Mouse (Mus musculus): ENCODE data around the gene Serpinb1a. TPM values are rescaled to one million over a fixed set of nuclear protein-coding genes. Genes with fewer than 3 reads are reported as not detected.

The Serpinb1a gene
- polyA plus RNA-seq, 1 experiment from 2014 or later: 1.6 TPM

GRCm38 (mm10) chr13:32827111-32827822 is 23.7 kb downstream of the Serpinb1a start:
- no peak overlapping the region for H3K27ac ChIP-seq (ENCODE audit: low read length)
- ATAC-seq: no peak
- no peaks in the 10 kb centered on the region for H3K9me3 ChIP-seq (ENCODE audit: control insufficient read depth, low read length)
- H3K4me2 ChIP-seq (ENCODE audit: low read length): no peak overlapping the region
- H3K9ac ChIP-seq (replicated peaks; ENCODE audit: low read depth, low read length): no peak overlapping the region
- H3K4me3 ChIP-seq (replicated peaks; ENCODE audit: low read length): no peak overlapping the region
- H3K27me3 ChIP-seq (replicated peaks; ENCODE audit: control insufficient read depth, insufficient read depth, low read length): no peaks in the 10 kb centered on the region
- no peaks in the 10 kb centered on the region for H3K4me1 ChIP-seq (replicated peaks; ENCODE audit: control insufficient read depth, insufficient read depth, low read length)
- H3K36me3 ChIP-seq (ENCODE audit: control insufficient read depth, insufficient read depth): no peaks in the 10 kb centered on the region
- 83% methylated on average over 3 of the region's 3 CpGs for WGBS

DNA sequence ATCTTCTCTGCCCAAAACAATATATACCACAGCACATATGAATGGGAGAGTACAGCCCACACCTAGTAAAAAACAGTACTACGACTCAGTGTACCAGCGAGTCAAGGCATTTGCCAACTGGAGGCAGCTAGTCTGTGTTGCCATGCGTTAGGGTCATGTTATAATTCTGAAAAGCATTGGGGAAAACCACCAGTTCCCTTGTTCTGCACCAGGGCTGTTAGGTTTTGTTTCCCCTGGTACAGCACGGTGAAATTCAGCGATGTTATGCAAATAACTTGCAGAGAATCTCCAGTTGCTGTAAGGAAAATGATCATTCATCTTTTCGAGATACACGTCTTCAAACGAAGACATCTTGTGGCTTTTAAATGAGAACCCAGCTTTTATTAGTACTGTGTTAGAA is 25.4 kb downstream of the Serpinb1a start:
- Histone ChIP-seq H3K27me3 (replicated peaks; ENCODE audit: control insufficient read depth, insufficient read depth, low read length) (no peaks in the 10 kb centered on the region), H3K4me1 (replicated peaks; ENCODE audit: control insufficient read depth, insufficient read depth, low read length) (no peaks in the 10 kb centered on the region), H3K27ac (ENCODE audit: low read length) (no peak overlapping the region), H3K9me3 (ENCODE audit: control insufficient read depth, low read length) (no peaks in the 10 kb centered on the region), H3K4me2 (ENCODE audit: low read length) (no peak overlapping the region), H3K9ac (replicated peaks; ENCODE audit: low read depth, low read length) (no peak overlapping the region), H3K4me3 (replicated peaks; ENCODE audit: low read length) (no peak overlapping the region), H3K36me3 (ENCODE audit: control insufficient read depth, insufficient read depth) (peaks cover 6% of the 10 kb centered on the region)
- no peak for ATAC-seq
- WGBS: 94% methylated on average over 8 of the region's 8 CpGs

DNA sequence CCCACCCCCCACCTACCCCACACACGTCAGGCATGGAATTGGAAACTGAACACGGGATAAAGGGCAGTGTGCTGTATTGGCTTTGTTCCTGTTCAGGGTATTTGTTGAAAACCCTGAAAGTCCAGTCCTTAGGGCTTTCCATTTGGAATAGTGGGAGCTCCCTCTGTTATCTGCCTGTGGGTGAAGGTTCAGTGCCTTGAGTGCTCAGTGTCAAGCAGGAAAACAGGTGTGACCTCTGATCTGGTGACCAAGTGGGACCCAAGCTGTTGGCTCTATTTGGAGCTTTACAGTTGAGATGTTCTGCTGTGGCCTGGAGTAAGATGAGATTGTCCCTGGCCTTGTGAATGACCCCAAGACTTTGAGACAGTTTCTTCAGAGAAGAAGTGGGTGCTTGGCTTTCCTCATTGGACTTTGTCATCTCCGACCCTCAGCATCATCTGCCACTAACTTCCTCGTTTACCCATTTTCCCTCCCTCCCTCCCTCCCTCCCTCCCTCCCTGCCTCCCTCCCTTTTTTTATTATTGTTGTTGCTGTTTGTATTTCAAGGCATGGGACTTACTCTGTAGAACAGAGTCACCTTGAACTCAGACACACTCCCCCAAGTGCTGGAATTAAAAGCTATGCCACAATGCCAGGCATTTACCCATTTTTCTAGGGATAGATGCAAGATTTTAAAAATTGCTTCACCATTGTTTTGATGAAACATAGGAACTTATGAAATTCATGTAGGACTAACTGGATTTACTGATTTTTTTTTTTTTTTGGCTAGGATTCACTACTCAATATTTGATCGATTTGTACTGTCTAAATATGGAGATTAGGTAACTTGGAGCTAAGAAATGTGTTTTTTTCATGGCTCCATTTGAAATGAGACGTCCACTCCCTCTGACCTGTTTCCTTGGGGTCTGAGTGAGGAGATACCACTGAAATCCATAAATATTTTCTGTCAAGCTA is 26.3 kb downstream of the Serpinb1a start:
- no peak for ATAC-seq
- Histone ChIP-seq H3K27ac (ENCODE audit: low read length) (no peak overlapping the region), H3K4me1 (replicated peaks; ENCODE audit: control insufficient read depth, insufficient read depth, low read length) (no peaks in the 10 kb centered on the region), H3K27me3 (replicated peaks; ENCODE audit: control insufficient read depth, insufficient read depth, low read length) (no peaks in the 10 kb centered on the region), H3K9me3 (ENCODE audit: control insufficient read depth, low read length) (no peaks in the 10 kb centered on the region), H3K4me2 (ENCODE audit: low read length) (no peak overlapping the region), H3K9ac (replicated peaks; ENCODE audit: low read depth, low read length) (no peak overlapping the region), H3K4me3 (replicated peaks; ENCODE audit: low read length) (no peak overlapping the region), H3K36me3 (ENCODE audit: control insufficient read depth, insufficient read depth) (peaks cover 6% of the 10 kb centered on the region)
- WGBS: 76% methylated on average over 6 of the region's 6 CpGs

- no peak for ATAC-seq
- 92% methylated on average over 6 of the region's 6 CpGs for WGBS
Observed at GRCm38 (mm10) chr13:32823126-32823525, 27.9 kb downstream of the Serpinb1a start.

DNA sequence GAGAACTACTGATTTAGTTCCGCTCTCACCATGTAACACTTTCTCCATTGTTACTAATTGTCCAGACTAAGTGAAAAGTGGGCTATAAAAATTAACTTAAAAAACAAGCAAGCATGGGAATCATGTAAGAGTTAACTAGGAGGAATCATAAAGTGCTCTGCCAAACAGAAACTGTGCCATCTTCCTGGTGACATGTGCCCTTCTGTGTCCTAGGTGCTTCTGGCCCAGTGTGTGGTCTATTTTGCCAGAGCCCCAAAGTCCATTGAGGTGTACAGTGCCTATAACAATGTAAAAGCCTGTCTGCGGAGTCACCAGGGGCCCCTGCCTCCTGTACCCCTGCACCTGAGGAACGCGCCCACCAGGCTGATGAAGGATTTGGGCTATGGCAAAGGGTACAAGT is 29.3 kb downstream of the Serpinb1a start:
- peaks cover 17% of the 10 kb centered on the region for H3K36me3 ChIP-seq (ENCODE audit: control insufficient read depth, insufficient read depth)

More at GRCm38 (mm10) chr13:32823126-32823525, 27.9 kb downstream of the Serpinb1a start:
- no peak overlapping the region for H3K9ac ChIP-seq (replicated peaks; ENCODE audit: low read depth, low read length)
- H3K36me3 ChIP-seq (ENCODE audit: control insufficient read depth, insufficient read depth): peaks cover 15% of the 10 kb centered on the region
- no peaks in the 10 kb centered on the region for H3K4me1 ChIP-seq (replicated peaks; ENCODE audit: control insufficient read depth, insufficient read depth, low read length)
- H3K9me3 ChIP-seq (ENCODE audit: control insufficient read depth, low read length): no peaks in the 10 kb centered on the region
- no peak overlapping the region for H3K27ac ChIP-seq (ENCODE audit: low read length)
- no peaks in the 10 kb centered on the region for H3K27me3 ChIP-seq (replicated peaks; ENCODE audit: control insufficient read depth, insufficient read depth, low read length)
- H3K4me3 ChIP-seq (replicated peaks; ENCODE audit: low read length): no peak overlapping the region
- H3K4me2 ChIP-seq (ENCODE audit: low read length): no peak overlapping the region

DNA sequence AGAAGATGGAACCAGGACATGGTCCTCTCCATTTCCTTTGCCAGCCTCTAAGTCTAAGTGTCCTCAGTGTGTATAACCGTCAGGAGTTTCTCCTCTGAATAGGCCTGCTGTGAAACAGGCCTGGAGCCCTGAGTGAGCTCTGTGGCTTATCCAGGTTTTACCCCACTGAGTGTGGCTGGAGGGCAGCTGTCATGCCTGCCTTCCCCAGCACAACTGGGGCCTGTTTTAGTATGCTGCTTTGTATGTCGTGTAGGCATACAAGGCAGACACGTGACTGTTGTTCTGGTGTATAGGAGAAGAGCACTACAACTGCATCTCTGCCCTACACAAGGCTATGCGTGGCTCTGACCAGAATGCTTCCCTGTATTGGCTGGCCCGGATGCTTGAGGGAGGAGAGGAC is 31.1 kb downstream of the Serpinb1a start:
- no peaks in the 10 kb centered on the region for H3K27me3 ChIP-seq (replicated peaks; ENCODE audit: control insufficient read depth, insufficient read depth, low read length)
- H3K4me3 ChIP-seq (replicated peaks; ENCODE audit: low read length): no peak overlapping the region
- no peaks in the 10 kb centered on the region for H3K4me1 ChIP-seq (replicated peaks; ENCODE audit: control insufficient read depth, insufficient read depth, low read length)
- no peak for ATAC-seq
- no peaks in the 10 kb centered on the region for H3K9me3 ChIP-seq (ENCODE audit: control insufficient read depth, low read length)
- WGBS: 98% methylated on average over 5 of the region's 5 CpGs
- no peak overlapping the region for H3K27ac ChIP-seq (ENCODE audit: low read length)
- peaks cover 24% of the 10 kb centered on the region for H3K36me3 ChIP-seq (ENCODE audit: control insufficient read depth, insufficient read depth)
- H3K4me2 ChIP-seq (ENCODE audit: low read length): no peak overlapping the region
- H3K9ac ChIP-seq (replicated peaks; ENCODE audit: low read depth, low read length): no peak overlapping the region

More for the DNA sequence above, 29.3 kb downstream of the Serpinb1a start:
- Histone ChIP-seq H3K4me3 (replicated peaks; ENCODE audit: low read length) (no peak overlapping the region), H3K27me3 (replicated peaks; ENCODE audit: control insufficient read depth, insufficient read depth, low read length) (no peaks in the 10 kb centered on the region), H3K4me2 (ENCODE audit: low read length) (no peak overlapping the region), H3K27ac (ENCODE audit: low read length) (no peak overlapping the region), H3K9ac (replicated peaks; ENCODE audit: low read depth, low read length) (no peak overlapping the region), H3K4me1 (replicated peaks; ENCODE audit: control insufficient read depth, insufficient read depth, low read length) (no peaks in the 10 kb centered on the region), H3K9me3 (ENCODE audit: control insufficient read depth, low read length) (no peaks in the 10 kb centered on the region)
- no peak for ATAC-seq
- WGBS: over 99% methylated on average over 4 of the region's 4 CpGs

- H3K27ac ChIP-seq (ENCODE audit: low read length): no peak overlapping the region
- no peaks in the 10 kb centered on the region for H3K4me1 ChIP-seq (replicated peaks; ENCODE audit: control insufficient read depth, insufficient read depth, low read length)
- H3K36me3 ChIP-seq (ENCODE audit: control insufficient read depth, insufficient read depth): peaks cover 28% of the 10 kb centered on the region
- H3K9ac ChIP-seq (replicated peaks; ENCODE audit: low read depth, low read length): no peak overlapping the region
- no peak overlapping the region for H3K4me2 ChIP-seq (ENCODE audit: low read length)
- 98% methylated on average over 3 of the region's 3 CpGs for WGBS
- ATAC-seq: no peak
- H3K9me3 ChIP-seq (ENCODE audit: control insufficient read depth, low read length): no peaks in the 10 kb centered on the region
- no peaks in the 10 kb centered on the region for H3K27me3 ChIP-seq (replicated peaks; ENCODE audit: control insufficient read depth, insufficient read depth, low read length)
- no peak overlapping the region for H3K4me3 ChIP-seq (replicated peaks; ENCODE audit: low read length)
Observed at GRCm38 (mm10) chr13:32819241-32819640, 31.7 kb downstream of the Serpinb1a start.

DNA sequence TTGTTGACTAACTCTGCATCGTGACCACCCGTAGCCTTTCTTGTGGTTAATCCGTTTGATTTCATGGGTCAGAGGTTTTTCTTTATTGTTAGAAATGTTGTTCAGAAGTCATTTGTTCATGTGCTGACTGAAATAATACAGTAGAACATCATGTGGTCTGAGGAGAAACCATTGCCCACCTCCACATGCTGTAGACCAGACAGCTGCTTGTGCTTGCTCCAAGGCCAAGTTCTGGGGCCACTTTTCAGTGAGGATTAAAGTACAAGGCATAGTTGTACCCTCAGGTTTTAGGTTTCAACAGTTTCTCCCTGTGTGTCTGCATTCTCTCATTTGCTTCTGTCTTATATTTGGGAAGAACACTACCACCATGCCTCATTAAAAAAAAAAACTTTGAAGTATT is 43.4 kb downstream of the Serpinb1a start:
- no peaks in the 10 kb centered on the region for H3K9me3 ChIP-seq (ENCODE audit: control insufficient read depth, low read length)
- no peak overlapping the region for H3K4me3 ChIP-seq (replicated peaks; ENCODE audit: low read length)
- H3K27me3 ChIP-seq (replicated peaks; ENCODE audit: control insufficient read depth, insufficient read depth, low read length): no peaks in the 10 kb centered on the region
- ATAC-seq: no peak
- H3K9ac ChIP-seq (replicated peaks; ENCODE audit: low read depth, low read length): no peak overlapping the region
- peaks cover 25% of the 10 kb centered on the region for H3K36me3 ChIP-seq (ENCODE audit: control insufficient read depth, insufficient read depth)
- H3K27ac ChIP-seq (ENCODE audit: low read length): no peak overlapping the region
- WGBS: 62% methylated on average over 3 of the region's 3 CpGs
- H3K4me1 ChIP-seq (replicated peaks; ENCODE audit: control insufficient read depth, insufficient read depth, low read length): peaks cover 20% of the 10 kb centered on the region
- no peak overlapping the region for H3K4me2 ChIP-seq (ENCODE audit: low read length)

- H3K4me3 ChIP-seq (replicated peaks; ENCODE audit: low read length): no peak overlapping the region
- H3K4me1 ChIP-seq (replicated peaks; ENCODE audit: control insufficient read depth, insufficient read depth, low read length): peaks cover 20% of the 10 kb centered on the region
- no peaks in the 10 kb centered on the region for H3K9me3 ChIP-seq (ENCODE audit: control insufficient read depth, low read length)
- no peak overlapping the region for H3K9ac ChIP-seq (replicated peaks; ENCODE audit: low read depth, low read length)
- H3K36me3 ChIP-seq (ENCODE audit: control insufficient read depth, insufficient read depth): peaks cover 25% of the 10 kb centered on the region
- H3K27ac ChIP-seq (ENCODE audit: low read length): no peak overlapping the region
- H3K4me2 ChIP-seq (ENCODE audit: low read length): no peak overlapping the region
- H3K27me3 ChIP-seq (replicated peaks; ENCODE audit: control insufficient read depth, insufficient read depth, low read length): no peaks in the 10 kb centered on the region
- 81% methylated on average over 7 of the region's 7 CpGs for WGBS
- ATAC-seq: no peak
Observed at GRCm38 (mm10) chr13:32806820-32807219, 44.2 kb downstream of the Serpinb1a start.
